Mouse (Mus musculus) cerebellum, adult 11-12 months (tissue): ENCODE results near the gene Aebp2.
"Not testable (repeated sequence)": the region's sequence is repeated elsewhere in the genome, so short reads cannot be mapped to it uniquely, and the experiment has no call there.

Source experiments
- DNase-seq: peaks from one replicate; pipeline ENCODE4 v3.0.0; 2022

The Aebp2 gene

GRCm38 (mm10) chr6:140622391-140623225, at the start of gene Aebp2:
Gene Aebp2, plus strand, starts transcription at chr6:140622663.
- peak; percentile 69 for DNase-seq

- no peak for DNase-seq
These were observed 47.5 kb upstream of the Aebp2 start for GRCm38 (mm10) chr6:140574943-140575342.

GRCm38 (mm10) chr6:140576133-140576532, 46.3 kb upstream of the Aebp2 start:
- DNase-seq = no peak

- DNase-seq = no peak
These were observed 45.3 kb upstream of the Aebp2 start for GRCm38 (mm10) chr6:140576961-140577821.

GRCm38 (mm10) chr6:140577822-140578170, 44.7 kb upstream of the Aebp2 start:
- no peak for DNase-seq

GRCm38 (mm10) chr6:140578985-140579384, 43.5 kb upstream of the Aebp2 start:
- DNase-seq = not testable (repeated sequence)

GRCm38 (mm10) chr6:140580170-140580569, 42.3 kb upstream of the Aebp2 start:
- DNase-seq = no peak

GRCm38 (mm10) chr6:140586714-140587259, 35.7 kb upstream of the Aebp2 start:
- DNase-seq = no peak

GRCm38 (mm10) chr6:140591331-140591730, 31.1 kb upstream of the Aebp2 start:
- no peak for DNase-seq

GRCm38 (mm10) chr6:140592713-140593112, 29.8 kb upstream of the Aebp2 start:
- no peak for DNase-seq

- peak; percentile 66 for DNase-seq
These were observed 28.9 kb upstream of the Aebp2 start for GRCm38 (mm10) chr6:140593420-140594170.

- DNase-seq = not testable (repeated sequence)
These were observed 26.9 kb upstream of the Aebp2 start for GRCm38 (mm10) chr6:140595551-140595950.

- DNase-seq = no peak
These were observed 24.8 kb upstream of the Aebp2 start for GRCm38 (mm10) chr6:140597381-140598329.

GRCm38 (mm10) chr6:140598516-140598915, 23.9 kb upstream of the Aebp2 start:
- DNase-seq = no peak

- no peak for DNase-seq
These were observed 23.1 kb upstream of the Aebp2 start for GRCm38 (mm10) chr6:140599337-140599736.

- not testable (repeated sequence) for DNase-seq
These were observed 21.8 kb upstream of the Aebp2 start for GRCm38 (mm10) chr6:140600671-140601070.

GRCm38 (mm10) chr6:140601175-140601574, 21.3 kb upstream of the Aebp2 start:
- no peak for DNase-seq

GRCm38 (mm10) chr6:140603228-140603944, 19.1 kb upstream of the Aebp2 start:
- DNase-seq = no peak

GRCm38 (mm10) chr6:140605173-140605572, 17.3 kb upstream of the Aebp2 start:
- not testable (repeated sequence) for DNase-seq

GRCm38 (mm10) chr6:140605732-140606131, 16.7 kb upstream of the Aebp2 start:
- DNase-seq = no peak

GRCm38 (mm10) chr6:140606534-140606933, 15.9 kb upstream of the Aebp2 start:
- DNase-seq = no peak
